Comparison of ENCODE assay signal across 9 mouse cellular contexts in the genomic region with DNA sequence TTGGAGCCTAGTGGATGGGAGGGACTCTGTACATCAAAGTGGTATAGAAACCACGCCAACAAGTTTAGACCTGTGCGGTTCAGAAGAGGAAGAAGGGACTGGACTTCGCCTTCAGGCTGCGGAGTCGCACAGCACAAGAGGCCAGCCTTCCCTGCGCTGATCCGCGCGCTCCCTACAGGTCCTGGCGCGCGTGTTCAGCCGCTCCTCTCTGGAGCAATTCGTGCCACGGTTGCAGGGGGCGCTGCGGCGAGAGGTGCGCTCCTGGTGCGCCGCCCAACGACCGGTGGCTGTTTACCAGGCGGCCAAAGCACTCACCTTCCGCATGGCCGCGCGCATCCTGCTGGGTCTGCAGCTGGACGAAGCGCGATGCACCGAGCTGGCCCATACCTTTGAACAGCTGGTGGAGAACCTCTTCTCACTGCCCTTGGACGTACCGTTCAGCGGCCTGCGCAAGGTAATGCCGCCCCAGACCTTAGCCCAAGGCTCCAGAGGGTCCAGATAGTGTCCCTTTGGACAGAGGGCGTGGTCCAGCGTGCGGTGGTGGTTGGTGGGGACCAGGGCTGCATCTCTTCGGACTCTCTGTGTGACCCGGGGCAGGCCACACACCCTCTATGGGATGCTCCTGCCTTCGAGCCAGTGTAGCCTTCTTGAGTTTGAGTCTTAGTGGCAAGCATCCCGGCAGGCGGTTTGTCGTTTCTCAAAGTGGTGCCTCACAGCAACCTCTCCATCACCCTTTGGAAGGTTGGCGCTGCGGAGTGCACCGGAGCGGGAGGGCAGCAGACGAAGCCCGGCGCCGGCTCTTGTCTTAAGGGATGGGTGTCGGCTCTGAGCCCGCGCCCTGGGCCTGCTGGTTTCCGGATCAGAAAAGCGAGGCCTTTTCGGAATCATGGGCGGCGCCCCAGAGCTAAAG. TPM values are rescaled to one million over a fixed set of nuclear protein-coding genes. Genes with fewer than 3 reads are reported as not detected.
DNase-seq lines count a peak whose midpoint lies in the region; ATAC-seq and TF ChIP-seq lines count a peak whose summit lies in the region.
"Had no signal": no experiment of that assay in that cellular context is flagged by ENCODE, and none has a peak within 500 bp of the region (broad histone marks: within the 10 kb centered on the region; RNA-seq: fewer than 3 reads in every experiment).

No protein-coding gene starts in this region.

- no peaks in the 10 kb centered on the region for H3K36me3 ChIP-seq in limb, embryonic 12.5 days
- no peaks in the 10 kb centered on the region for H3K36me3 ChIP-seq in stomach, postnatal 0 days (ENCODE audit: control insufficient read depth, insufficient read depth, low read length)

- H3K4me3 ChIP-seq in limb, embryonic 12.5 days (replicated peaks) = peak overlapping the region; percentile 19
- no peak overlapping the region for H3K4me3 ChIP-seq in stomach, postnatal 0 days (ENCODE audit: low read depth, low read length)

- peak; percentile 69 for TF ChIP-seq CTCF in stomach, postnatal 0 days (IDR thresholded peaks at IDR 0.05; ENCODE audit: low read depth)

- no peaks in the 10 kb centered on the region for H3K9me3 ChIP-seq in limb, embryonic 12.5 days
- no peaks in the 10 kb centered on the region for H3K9me3 ChIP-seq in stomach, postnatal 0 days (ENCODE audit: control insufficient read depth, low read length)

- peaks cover 17% of the 10 kb centered on the region for H3K4me1 ChIP-seq in limb, embryonic 12.5 days (replicated peaks)
- H3K4me1 ChIP-seq in stomach, postnatal 0 days (replicated peaks; ENCODE audit: control insufficient read depth, insufficient read depth) = no peaks in the 10 kb centered on the region

- H3K9ac ChIP-seq in limb, embryonic 12.5 days (replicated peaks) = no peak overlapping the region
- H3K9ac ChIP-seq in stomach, postnatal 0 days (ENCODE audit: low read length) = no peak overlapping the region

- H3K27me3 ChIP-seq in limb, embryonic 12.5 days = peaks cover 97% of the 10 kb centered on the region
- H3K27me3 ChIP-seq in stomach, postnatal 0 days (ENCODE audit: control insufficient read depth, insufficient read depth, low read length) = peaks cover 11% of the 10 kb centered on the region; the same call in 1 of the 2 replicates

- no peak for TF ChIP-seq EP300 in stomach, postnatal 0 days (optimal IDR thresholded peaks at IDR 0.05)

- no peak overlapping the region for H3K27ac ChIP-seq in limb, embryonic 12.5 days
- H3K27ac ChIP-seq in stomach, postnatal 0 days (replicated peaks) = no peak overlapping the region

- peak; percentile 56 for DNase-seq in adrenal gland, postnatal 14 days
- DNase-seq in adrenal gland, adult 2 months = no peak
- DNase-seq in lung, postnatal 10 days = peak; percentile 17
- no peak for DNase-seq in lung, adult 18-20 months
- DNase-seq in stomach, postnatal 0 days (ENCODE audit: low spot score) = peak; percentile 70
- DNase-seq in frontal cortex, adult 2 months (ENCODE audit: extremely low spot score in 1 of 2, low spot score in 1 of 2) = no peak
- DNase-seq in frontal cortex, postnatal 36 days (ENCODE audit: low spot score in 2 of 2) = no peak

- peak; percentile 60; the same call in 1 of the 2 replicates for ATAC-seq in limb, embryonic 12.5 days (ENCODE audit: insufficient number of reproducible peaks, insufficient read depth, low FRiP score, low TSS enrichment, low read depth)
- ATAC-seq in stomach, postnatal 0 days (ENCODE audit: low FRiP score, low TSS enrichment) = peak; percentile 73

- WGBS in limb, embryonic 12.5 days = 2% methylated on average over 62 of the region's 62 CpGs
- WGBS in stomach, postnatal 0 days = 11% methylated on average over 62 of the region's 62 CpGs

- peak overlapping the region; percentile 38 for H3K4me2 ChIP-seq in limb, embryonic 12.5 days
- H3K4me2 ChIP-seq in stomach, postnatal 0 days (replicated peaks; ENCODE audit: low read depth) = no peak overlapping the region

RNA-seq across cellular contexts. Expression of gene Cyp26c1, which starts 1.8 kb away (rescaled TPM):
- total RNA-seq in adrenal gland, postnatal 14 days (2021) = 0.23 TPM in 1 of 2 replicates, not detected in the other
- not detected for total RNA-seq in adrenal gland, adult 2 months (2021)
- not detected in 2 replicates for polyA plus RNA-seq in adrenal gland, adult 2 months (2012; rRNA removed)
- polyA plus RNA-seq in limb, embryonic 12.5 days (2016; fragmentation: Nextera tagmentation; extraction: Ambion mirVana) = 0.19 and 0.23 TPM in 2 replicates
- polyA plus RNA-seq in stomach, postnatal 0 days (2015; fragmentation: Nextera tagmentation; extraction: Ambion mirVana) = not detected in 2 replicates
- polyA plus RNA-seq in frontal cortex, adult 2 months (2012; rRNA removed) = not detected in 2 replicates

RNA-seq across cellular contexts. Expression of gene Cyp26a1, which starts 10.4 kb away (rescaled TPM):
- not detected in 2 replicates for total RNA-seq in adrenal gland, postnatal 14 days (2021)
- total RNA-seq in adrenal gland, adult 2 months (2021) = under 1 TPM in 1 of 2 experiments, not detected in 1; 0.14 TPM
- polyA plus RNA-seq in adrenal gland, adult 2 months (2012; rRNA removed) = not detected in 2 replicates
- polyA plus RNA-seq in limb, embryonic 12.5 days (2016; fragmentation: Nextera tagmentation; extraction: Ambion mirVana) = 6.0 and 6.6 TPM in 2 replicates
- 0.94 and 1.4 TPM in 2 replicates for polyA plus RNA-seq in stomach, postnatal 0 days (2015; fragmentation: Nextera tagmentation; extraction: Ambion mirVana)
- 0.16 and 0.29 TPM in 2 replicates for polyA plus RNA-seq in frontal cortex, adult 2 months (2012; rRNA removed)
- polyA plus RNA-seq: large intestine, adult 2 months had no signal

Comparison
In these comparisons a context has a peak if more than half of its experiments do, and no peak if none do; other contexts are left out.
1. DNase-seq: peak in adrenal gland, postnatal 14 days (single experiment), lung, postnatal 10 days (single experiment) and stomach, postnatal 0 days (single experiment); none in adrenal gland, adult 2 months (single experiment), lung, adult 18-20 months (0 of 2), frontal cortex, adult 2 months (0 of 2) and frontal cortex, postnatal 36 days (0 of 2).